Mouse (Mus musculus) cerebellum, adult 9-10 months (tissue): Measurements from ENCODE around the gene Fah.
A peak's percentile ranks its signal among the peaks of the same experiment; 100 is the strongest.

ENCODE experiments used
- DNase-seq: peaks from one replicate; pipeline ENCODE4 v3.0.0; 2022

Fah gene

DNA sequence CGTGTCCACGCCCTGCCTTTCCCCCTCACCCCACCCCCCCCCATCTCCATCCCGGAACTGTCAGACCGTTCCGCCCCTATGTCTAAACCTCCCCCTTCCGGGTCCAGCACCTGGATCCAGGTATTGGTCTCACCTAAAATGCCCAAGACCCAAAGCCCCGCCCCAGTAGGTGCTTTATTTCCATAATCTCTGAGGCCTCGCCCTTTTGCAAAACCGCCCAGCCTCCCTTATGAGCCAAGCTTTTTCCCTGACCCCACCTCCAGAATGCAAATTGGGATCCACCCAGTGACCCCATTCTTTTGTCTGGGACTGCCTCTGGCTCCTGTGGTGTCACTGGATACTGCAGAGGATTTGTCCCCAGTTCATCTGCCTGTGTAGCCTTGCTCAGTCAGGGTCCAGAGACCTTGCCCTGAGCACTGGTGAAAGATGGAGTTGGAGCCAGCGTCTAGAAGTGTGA lies at the start of gene Fah:
Gene Fah (minus strand): TSS at position 430 of the 457 bp plus-strand sequence.
- peak; percentile 73 for DNase-seq

DNA sequence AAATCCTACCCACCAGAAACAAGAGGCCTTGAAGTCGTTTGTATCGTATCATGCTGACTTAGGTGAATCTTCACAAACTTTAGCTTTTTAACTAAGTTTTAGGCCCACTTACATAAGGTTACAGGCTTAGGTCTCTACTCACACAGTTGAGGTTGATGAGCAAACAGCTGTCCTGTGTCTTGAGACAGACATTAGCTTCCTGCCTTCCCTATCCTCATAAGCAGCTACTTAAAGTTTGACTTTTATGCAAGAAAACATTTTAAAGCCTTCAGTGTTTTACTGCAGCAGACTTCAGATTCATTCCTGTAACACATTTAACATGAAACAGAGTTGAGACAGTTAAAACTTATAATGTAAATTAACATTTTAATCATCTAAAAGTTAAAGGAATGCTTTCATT lies 46.2 kb upstream of the Fah start:
- DNase-seq = no peak

DNA sequence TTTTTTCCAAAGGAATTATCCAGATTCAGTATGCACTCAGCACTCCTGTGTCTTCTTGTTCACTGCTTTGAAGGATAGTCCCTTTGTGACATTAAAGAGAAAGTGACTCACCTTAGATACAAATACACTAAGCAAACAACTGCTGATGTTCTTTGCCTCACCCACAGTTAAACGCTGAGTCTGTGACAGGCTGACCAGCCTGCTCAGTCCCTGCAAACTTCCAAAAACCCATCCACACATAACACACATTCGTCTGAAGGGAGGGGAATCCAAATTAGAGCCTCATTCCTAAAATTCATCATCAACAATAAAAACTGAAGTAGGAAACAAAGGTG lies 45.4 kb upstream of the Fah start:
- DNase-seq = no peak

DNA sequence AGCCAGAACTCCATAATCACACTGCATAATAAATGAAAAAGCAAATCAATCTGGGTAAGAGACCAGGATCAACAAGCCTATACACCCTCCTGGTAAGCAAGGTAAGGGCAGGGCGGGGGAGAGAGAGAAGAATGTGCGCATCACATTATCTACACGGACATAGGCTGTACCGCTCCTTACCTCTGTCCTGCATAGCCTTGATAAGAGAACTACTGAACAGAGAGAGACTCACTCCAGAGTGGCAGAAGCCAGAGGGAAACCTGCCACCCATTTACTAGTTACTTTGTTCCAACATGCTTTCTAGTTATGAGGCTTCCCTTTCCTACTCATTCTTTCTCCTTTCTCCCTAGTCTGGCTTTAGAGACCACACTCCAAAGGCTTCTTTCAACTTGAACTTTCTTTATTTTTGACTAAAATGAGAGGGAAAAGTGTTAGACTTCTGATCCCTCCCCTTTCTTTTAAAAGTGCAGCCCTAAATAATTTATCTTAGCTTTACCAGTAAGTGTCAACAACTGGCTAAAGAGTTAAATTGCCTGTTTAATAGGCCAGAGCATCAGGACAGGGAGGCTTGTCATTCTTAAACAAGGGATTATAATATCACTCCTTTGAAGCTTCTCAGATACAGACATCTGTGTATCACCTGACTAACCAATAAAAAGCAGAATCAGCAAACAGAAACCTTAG lies 44.9 kb upstream of the Fah start:
- no peak for DNase-seq

DNA sequence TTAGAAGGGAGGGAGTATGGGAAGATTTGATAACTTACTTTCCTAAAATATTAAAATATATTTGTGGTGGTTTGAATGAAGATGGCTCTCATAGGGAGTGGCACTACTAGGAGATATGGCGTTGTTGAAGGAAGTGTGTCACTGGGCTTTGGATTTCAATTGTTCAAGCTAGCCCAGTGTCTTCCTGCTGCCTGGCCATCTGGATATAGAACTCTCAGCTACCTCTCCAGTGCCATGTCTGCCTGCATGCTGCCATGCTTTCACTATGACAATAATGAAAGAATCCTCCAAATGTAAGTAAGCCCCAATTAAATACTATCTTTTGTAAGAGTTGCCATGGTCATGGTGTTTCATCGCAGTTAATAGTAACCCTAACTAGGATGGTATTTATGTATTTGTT lies 42.5 kb upstream of the Fah start:
- DNase-seq = peak; percentile 28

DNA sequence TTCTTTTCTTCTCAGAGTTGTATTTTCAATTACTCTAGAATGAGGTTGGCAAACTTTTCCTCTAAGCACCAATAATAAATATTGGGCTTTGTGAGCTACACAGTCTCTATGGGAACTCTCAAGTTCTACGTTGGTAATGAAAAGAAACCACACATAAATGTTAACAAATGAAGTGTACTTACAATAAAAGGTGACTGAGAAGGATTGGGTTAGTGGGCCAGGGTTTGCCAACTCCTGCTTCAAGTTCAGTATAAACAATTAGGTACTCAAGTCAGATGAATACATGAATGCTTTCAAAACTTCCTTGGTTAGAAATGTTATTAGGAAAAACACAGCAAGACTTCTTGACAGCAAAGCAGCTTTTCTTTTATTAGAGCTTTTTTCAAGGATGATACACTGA lies 39.7 kb upstream of the Fah start:
- no peak for DNase-seq

DNA sequence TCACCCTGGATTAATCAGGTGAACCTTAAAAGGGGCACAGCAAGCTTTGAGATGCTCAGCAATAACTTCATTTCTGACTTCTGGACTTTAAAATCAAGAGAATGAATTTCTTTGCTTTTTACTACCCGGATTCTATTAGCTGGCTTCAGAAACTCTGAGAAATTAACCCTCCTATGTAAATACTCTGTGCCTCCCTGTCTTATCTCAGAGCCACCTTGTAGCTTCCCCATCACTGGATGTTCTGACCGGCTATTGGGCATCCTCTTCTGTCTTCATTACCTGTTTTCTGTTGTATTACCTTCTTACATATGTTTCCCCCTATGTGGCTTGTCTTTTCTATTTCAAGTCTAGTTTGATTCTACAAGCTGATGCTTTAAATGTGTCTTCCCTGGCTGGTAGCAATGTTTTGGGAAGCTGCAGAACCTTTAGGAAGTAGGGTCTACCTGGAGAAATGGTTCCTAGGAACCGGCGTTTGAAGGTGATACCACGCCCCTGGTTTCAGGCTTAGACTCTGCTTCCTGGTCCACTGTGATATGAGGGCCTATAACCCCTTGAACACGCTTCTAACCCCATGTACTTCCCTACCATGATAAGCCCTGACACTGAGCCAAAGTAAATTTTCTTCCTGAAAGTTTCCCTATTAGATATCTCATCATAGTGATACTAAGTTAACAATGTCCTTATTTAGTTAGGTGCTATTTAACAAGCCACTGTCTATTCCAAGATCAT lies 36.9 kb upstream of the Fah start:
- no peak for DNase-seq

DNA sequence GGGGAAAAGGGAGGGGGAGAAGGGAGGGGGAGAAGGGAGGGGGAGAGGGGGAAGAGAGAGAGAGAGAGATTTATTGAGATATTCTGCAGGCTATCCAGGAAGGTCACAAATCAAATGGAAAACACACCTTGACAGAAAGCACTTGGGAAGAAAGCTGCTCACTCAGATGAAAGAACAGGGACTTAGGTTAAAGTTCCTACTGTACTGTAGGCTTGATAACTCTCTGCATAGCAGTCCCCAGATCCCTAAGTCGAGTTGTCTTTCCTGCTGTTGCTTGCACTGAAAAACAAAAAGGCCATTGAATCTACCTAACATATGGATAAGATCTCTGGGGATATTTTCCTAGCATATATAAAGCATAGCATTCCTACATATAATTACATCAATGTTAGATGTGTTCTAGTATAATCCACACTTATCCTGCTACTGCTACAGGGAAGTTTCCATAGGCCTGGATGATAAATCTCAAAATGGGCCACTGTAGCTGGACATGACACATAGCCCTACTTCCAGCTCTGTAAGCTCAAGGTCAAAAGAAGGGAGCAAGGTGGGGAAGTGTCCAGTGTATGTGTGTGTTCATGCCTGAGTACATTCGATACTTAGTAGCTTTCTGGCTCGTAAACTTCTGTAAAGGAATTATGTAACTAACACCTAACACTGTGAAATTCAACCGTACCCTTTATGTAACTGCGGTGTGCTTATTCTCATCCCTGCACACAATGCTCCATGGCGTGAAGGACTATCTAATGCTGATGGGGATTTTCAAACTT lies 35.8 kb upstream of the Fah start:
- no peak for DNase-seq

DNA sequence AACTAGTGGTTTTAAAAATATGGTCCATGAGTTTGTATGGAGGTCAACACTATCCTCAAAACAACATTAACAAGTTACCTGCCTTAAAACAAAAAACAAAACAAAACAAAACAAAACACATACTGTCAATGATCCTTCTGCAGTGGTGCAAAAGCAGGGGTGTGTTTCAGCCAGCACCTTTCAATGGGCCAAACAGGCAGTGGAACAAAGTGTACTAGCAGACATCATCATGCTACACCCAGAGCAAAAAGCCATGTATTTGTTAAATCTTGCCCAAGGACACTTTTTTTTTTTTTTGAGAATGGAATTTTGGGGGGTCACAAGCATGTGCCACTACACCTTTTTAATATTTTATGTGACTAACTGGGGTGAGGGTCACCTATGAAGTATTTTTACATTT lies 30.4 kb upstream of the Fah start:
- no peak for DNase-seq

DNA sequence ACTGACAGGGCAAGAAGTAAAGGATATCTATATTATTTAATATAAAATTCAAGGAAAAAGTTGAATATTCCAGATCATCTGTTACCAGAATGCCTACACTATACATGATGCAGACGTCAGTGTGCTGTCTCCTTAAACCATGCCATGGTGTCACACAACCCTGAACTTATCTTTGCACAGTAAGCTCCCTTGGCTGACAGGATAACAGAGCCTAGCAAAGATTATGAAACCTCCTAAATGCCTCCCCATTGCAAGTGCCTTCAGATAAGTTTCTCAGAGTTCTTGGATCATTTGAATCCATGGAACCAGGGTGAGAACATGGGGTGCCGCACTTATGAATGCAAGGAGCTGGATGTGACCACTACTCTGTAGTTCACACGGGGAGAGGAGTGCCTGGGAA lies 25.4 kb upstream of the Fah start:
- no peak for DNase-seq

DNA sequence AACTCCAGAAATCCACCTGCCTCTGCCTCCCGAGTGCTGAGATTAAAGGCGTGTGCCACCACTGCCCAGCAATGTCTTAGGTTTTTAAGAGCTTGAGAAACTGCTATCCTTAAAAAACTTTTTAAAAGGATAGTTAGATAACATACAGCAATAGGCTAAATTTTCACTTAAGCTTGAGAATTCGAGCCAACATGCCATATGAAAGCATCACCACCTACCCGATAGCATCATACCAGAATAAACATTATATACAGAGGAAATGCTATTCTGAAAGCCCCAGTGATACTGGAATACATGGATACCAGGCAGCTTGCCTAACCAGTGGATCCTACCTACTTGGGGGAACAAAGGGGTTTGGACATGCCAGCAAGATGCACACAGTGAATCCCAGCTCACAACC lies 17.2 kb upstream of the Fah start:
- DNase-seq = no peak

DNA sequence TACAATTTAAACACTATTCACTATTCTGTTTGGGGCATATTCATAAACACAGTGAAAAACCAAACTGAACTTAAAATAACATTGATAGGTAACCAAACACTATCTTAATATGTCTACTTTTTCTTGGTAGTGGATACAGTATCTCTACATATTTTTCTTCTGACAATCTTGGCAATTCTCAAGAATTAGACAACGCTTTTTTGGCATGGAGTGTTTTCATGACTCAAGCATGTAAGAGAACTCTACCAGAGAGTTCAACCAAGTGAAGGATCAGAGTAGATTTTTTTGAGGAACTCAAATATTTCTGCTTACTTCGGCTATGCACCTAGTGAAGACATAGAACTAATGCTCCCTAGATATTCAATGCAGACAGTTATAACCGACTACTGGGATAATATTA lies 14.4 kb upstream of the Fah start:
- no peak for DNase-seq

DNA sequence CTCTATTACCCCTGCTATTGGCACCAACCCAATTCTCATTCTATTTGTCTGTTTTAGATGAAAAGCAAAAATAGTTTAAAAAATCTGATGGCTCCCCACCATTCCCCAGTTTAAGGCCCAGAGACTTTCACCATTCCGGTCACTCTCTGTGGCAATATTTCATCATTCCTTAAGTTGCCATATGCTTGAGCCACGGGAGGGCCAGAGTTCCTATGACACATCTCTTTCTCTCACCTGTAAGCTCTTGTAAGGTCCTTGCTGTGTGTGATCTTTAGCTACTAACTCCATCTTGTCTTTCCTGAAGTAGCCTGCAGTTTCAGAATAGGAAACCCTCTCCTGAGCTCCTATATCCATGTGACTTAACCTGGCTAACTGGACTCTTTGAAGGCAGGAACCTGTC lies 12.4 kb upstream of the Fah start:
- peak; percentile 44 for DNase-seq

DNA sequence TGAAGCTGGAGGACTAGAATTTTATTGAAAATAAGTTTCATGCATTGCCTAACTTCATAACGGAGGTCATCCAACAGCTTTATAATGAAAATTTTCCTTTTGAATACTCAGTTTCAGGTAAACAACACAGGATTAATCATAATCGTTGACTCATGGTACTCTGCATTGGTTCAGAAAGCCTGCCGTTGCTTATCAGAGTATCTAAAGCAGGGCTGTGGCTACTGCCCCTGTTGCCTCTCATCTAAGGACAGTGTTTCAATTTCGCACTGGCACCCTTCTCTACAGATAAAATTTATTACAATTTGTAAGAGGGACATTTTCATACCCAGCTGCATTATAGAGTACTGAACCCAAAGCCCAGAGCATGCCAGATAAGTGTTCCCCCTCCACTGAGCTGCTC lies 5.9 kb upstream of the Fah start:
- DNase-seq = no peak

DNA sequence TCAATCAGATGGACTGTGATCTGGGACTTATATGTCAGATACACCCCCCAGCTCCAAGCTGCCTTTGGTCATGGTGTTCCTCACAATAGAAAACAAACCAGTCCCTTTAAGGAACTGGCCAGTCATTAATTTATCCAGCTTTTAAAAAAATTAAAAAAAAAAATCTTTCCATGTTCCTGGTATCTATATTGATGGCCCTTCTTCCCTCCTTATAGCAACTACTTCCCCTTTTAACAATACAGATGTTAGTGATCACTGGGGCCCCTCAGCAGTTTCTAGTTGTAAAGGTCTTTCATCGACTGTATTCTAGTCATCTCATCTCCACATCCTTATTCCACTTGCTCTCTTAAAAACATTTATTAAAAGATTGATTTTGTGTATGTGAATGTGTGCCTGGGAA lies 5.1 kb upstream of the Fah start:
- no peak for DNase-seq

DNA sequence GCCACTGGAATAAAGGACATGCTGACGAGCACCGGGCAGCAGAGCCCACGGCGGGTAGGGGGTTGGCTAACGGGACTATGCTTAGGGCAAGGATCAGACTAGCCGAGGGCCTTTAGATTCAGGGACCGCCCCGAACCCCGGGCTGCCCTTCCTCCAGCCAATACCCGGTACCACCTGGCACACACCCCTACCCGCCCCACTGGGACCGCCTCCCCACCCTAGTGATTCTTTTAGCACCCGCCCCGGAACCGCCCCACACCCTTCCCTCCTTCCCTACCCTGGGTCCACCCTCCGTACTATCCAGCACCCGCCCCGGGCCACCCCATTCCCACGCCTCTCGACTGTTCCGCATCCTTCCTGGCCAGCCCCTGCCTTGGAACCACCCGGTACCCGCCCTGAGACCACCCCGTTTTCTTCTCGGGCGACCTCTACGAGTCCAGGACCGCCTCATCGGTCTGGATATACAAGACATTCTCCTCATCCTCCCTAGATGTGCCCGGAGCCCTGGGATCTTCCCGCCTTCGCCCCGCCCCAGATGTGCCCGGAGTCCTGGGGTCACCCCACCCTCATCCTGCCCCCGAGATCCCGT lies 724 bp downstream of the Fah start:
- DNase-seq = peak; percentile 81

DNA sequence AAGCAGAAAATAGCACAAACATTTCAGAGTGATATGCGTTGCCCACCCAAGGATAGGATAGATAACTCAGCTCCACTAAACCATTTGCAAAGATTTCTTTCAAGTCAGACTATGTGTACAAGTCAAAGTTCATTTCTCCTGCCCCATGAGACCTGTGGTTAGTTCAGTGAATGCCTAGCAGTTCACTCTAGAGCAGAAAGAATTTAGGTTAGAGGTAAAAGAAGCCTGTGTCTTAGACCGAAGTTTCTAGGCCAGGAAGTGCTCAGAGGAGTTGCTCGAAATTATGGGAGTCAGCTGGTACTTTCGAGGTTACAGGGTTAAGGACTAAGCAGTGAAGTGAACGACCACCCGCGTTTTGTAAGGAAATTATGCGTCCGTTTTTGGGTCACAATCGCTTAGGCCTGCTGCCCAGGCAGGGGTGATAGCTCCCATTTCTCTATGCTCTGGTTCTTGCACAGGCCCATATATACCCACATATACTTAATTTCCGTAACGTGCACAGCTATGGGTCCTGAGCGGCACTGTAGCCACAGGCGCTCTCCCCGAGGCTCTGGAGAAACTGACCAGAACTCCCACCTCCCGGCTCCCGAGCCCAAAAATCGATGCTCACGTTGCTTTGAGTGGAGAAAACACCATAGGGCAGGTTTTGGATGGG lies 1.4 kb downstream of the Fah start:
- no peak for DNase-seq

DNA sequence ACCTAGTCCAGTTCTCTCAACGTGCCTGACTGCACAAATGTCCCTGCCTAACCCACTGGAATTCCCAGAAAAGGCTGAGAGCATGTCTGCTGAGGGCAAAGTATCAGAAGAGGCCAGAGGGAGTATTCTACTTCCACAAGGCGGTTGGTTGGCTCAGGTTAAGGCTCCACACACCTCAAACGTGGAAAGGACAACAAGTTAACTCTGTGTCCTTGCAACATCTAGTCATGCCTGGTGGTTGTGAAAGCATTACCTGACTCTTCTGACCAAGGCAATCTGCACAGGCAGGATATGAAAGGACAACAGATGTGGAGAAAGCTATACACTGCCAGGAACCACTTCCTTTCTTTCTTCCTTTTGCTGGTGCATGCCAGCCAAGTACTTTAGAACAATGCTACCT lies 2.0 kb downstream of the Fah start:
- no peak for DNase-seq

DNA sequence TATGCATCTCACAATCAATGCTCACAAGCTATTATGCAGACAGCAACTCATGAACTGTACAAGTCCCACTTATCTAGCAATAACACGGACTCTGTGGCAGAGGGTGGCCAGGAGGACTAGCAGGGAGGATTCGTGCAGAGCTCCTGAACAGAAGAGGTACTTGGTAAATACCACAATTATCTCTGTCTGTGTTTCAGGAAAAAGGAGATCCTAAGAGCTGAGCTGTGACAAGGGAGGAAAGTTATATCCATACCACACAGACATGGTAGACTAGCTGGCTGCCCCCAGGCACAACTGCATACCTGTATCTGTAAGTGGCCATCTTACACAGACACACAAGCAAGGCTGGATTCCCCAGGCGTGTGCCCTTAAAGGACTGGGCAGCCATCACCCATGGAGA lies 5.2 kb downstream of the Fah start:
- no peak for DNase-seq

DNA sequence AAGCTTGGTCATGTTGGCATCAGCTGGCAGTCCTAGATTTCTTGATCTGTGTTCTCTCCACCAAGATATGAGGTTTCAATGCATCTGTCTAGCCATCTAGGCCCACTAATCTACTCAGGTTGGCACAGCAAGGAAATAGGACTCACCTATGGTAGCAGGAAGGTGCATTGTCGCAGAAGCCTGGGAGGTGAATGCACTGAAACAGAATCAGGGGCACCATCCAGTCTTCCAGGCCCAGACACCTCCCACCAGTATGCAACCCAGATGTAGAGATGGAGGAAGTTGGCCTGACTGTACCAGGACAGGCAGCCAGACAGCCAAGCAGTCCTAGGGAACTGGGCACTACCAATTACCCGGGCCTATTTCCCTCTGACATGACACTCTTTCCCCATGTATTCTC lies 5.9 kb downstream of the Fah start:
- no peak for DNase-seq

DNA sequence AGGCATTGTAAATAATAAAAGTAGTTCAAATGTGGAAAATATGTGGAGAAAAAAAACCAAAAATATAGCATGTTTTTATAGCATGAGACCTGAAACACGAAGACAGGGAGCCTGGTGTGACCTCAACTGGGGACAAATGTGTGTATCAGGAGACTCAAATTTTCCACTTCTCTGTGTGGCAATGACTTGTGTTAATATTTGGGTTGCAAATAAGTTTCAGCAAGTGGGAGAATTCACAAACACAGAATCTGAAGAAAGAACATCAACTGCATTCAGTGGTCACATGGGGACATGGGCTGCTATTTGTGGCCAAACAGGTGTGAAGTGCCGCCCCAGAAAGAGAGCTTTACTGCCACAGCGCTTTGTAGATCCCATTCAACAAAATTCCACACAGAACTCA lies 9.9 kb downstream of the Fah start:
- no peak for DNase-seq

DNA sequence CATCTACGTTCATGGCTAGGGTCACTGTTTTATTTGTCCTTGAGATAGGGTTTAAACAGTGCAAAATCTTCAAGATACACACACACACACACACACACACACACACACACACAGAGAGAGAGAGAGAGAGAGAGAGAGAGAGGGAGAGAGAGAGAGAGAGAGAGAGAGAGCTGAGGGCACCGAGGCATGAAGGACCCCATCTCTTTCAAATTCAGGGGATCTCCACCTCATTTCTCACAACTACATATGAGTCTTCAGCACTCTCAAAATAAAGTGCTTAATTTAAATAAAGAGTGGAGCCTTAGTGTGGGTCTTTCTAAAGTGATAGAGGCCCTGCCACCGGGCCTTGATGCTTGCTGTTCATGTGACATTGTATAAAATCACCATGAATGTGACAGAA lies 10.5 kb downstream of the Fah start:
- no peak for DNase-seq

DNA sequence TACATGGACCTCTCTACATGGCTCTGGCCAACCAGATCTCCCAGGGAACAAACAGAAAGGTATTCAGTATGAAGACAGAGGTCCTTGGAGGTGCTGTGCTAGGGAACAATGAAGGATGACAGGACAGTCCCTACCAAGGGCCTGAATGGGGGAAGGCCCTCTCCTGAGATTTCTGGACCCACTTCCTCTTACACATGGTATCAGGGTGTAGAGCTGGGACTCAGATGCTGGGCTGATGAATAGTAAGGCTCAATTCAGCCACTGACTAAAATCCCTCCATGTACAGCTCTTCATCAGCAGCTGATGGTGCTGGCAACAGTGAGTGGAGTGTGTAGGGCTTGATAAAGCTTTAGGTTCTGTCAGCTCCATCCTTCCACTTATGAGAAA lies 11.6 kb downstream of the Fah start:
- DNase-seq = no peak
